Mouse (Mus musculus) forebrain, embryonic 10.5 days (tissue): ENCODE measurements at regions not wholly inside any gene's neighbourhood (a gene's known extent, or its start where the extent isn't known, plus 50 kb on each side); places are given as distances from the start of the nearest gene placed in this dataset.

ENCODE experiments used
- DNase-seq: peaks from one replicate; pipeline ENCODE4 v3.0.0-alpha.2; 2017; ENCODE audit warnings: low spot score; ENCODE audit errors: extremely low spot score
- H3K27ac ChIP-seq: fragments of 300-500 bp; sonication (generic); 2 replicates; pipeline ENCODE4 v1.5.1; 2016; ENCODE audit warnings: mild to moderate bottlenecking
- H3K27me3 ChIP-seq: fragments of 300-500 bp; sonication (generic); 2 replicates; pipeline ENCODE4 v1.6.1; 2016; ENCODE audit warnings: mild to moderate bottlenecking; ENCODE audit not compliant: poor library complexity, severe bottlenecking
- H3K36me3 ChIP-seq: fragments of 300-500 bp; sonication (generic); replicated peaks from 2 replicates; pipeline ENCODE4 v1.6.1; 2016; ENCODE audit warnings: mild to moderate bottlenecking, moderate library complexity
- H3K4me1 ChIP-seq: fragments of 300-500 bp; sonication (generic); 2 replicates; pipeline ENCODE4 v1.6.1; 2016
- H3K4me3 ChIP-seq: fragments of 300-500 bp; sonication (generic); 2 replicates; pipeline ENCODE4 v1.5.1; 2016; ENCODE audit warnings: mild to moderate bottlenecking, moderate library complexity
- H3K9me3 ChIP-seq: fragments of 300-500 bp; sonication (generic); 2 replicates; pipeline ENCODE4 v1.6.1; 2016; ENCODE audit warnings: mild to moderate bottlenecking, moderate library complexity
- WGBS: fragments of 180-500 bp; shearing (Covaris S2); methylation state at CpG from one replicate; pipeline ENCODE4 v1.1.7; 2016; 5-methylcytosine and 5-hydroxymethylcytosine counted together

DNA sequence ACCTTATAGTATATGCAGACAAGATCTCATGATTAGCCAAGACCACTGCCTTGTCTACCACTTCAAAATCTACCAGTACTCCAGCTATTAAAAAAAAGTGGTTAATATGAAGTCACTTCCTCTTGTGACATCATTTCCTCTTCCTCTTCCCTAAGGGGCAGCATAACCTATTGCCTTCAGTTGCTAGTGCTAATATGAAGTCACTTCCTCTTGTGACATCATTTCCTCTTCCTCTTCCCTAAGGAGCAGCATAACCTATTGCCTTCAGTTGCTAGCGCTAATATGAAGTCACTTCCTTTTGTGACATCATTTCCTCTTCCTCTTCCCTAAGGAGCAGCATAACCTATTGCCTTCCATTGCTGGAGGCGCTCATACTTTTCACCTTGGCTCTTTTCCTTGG lies 218.2 kb downstream of the Rpap3 start:
- H3K27ac ChIP-seq = no peak overlapping the region
- H3K9me3 ChIP-seq = peaks cover 13% of the 10 kb centered on the region; the same call in 1 of the 2 replicates
- no peak overlapping the region for H3K4me3 ChIP-seq
- WGBS = 94% methylated on average over 2 of the region's 2 CpGs
- H3K4me1 ChIP-seq = no peaks in the 10 kb centered on the region
- no peaks in the 10 kb centered on the region for H3K27me3 ChIP-seq
- DNase-seq = no peak
- H3K36me3 ChIP-seq = no peaks in the 10 kb centered on the region

DNA sequence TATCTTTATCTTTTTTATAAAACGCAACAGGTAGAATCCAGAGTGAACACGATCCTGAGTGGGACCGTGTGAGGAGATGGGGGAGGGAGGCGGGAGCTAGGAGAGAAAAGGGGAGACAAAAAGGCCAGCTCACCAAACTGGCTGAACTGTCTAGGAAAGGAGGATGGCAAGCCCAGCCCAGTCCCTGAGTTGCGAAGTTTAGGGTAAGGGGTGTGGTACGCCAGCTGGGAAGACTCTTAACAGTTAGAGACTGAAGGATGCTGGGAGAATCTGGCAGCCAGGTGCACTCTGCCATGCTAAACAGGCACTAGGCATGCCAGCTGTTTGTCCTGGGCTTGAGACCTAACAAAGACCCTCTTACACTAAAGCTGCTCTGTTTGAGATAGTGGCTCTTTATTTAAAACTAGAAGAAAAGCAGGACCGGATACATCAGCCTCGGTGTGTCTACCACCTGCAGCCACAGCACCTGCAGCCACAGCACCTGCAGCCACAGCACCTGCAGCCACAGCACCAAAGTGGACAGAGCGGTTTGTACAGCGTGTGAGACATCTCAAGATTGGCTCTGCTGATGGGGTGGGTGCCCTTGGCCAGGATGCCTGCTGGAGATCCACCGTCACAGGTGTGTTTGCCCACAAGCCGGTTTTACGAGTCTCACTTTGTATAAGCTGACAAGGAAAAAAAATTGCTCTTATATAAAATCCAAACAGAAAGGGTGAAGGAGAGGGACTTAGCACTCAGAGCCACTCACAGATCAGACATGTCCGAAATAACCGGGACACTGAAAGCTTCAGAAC lies 225.1 kb upstream of the Amigo2 start:
- no peak for DNase-seq
- Histone ChIP-seq H3K4me1 (no peaks in the 10 kb centered on the region), H3K27ac (no peak overlapping the region), H3K4me3 (no peak overlapping the region), H3K9me3 (no peaks in the 10 kb centered on the region), H3K27me3 (no peaks in the 10 kb centered on the region), H3K36me3 (no peaks in the 10 kb centered on the region)
- WGBS = 91% methylated on average over 15 of the region's 15 CpGs

DNA sequence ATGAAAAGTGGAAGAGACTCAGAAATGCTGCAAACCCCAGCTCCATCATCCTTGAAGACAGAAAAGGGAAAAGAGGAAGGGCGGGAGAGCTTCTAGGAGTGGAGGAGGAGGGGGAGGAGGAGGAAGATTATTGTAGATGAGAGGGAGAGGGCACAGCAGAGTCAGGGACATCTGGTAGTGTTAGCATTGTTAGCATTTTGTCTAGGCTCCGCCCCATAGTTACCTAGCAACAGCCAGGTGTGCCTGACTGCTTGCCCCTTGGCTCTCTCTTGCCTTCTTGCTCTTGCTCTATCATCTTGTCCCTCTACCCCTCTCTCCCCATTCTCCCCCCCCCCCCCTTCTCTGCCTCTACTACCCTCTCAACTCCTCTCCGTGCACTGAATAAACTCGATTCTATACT lies 224.4 kb upstream of the Amigo2 start:
- no peaks in the 10 kb centered on the region for H3K4me1 ChIP-seq
- no peaks in the 10 kb centered on the region for H3K9me3 ChIP-seq
- H3K4me3 ChIP-seq = no peak overlapping the region
- H3K27ac ChIP-seq = no peak overlapping the region
- 84% methylated on average over 4 of the region's 4 CpGs for WGBS
- no peaks in the 10 kb centered on the region for H3K27me3 ChIP-seq
- H3K36me3 ChIP-seq = no peaks in the 10 kb centered on the region
- DNase-seq = no peak

DNA sequence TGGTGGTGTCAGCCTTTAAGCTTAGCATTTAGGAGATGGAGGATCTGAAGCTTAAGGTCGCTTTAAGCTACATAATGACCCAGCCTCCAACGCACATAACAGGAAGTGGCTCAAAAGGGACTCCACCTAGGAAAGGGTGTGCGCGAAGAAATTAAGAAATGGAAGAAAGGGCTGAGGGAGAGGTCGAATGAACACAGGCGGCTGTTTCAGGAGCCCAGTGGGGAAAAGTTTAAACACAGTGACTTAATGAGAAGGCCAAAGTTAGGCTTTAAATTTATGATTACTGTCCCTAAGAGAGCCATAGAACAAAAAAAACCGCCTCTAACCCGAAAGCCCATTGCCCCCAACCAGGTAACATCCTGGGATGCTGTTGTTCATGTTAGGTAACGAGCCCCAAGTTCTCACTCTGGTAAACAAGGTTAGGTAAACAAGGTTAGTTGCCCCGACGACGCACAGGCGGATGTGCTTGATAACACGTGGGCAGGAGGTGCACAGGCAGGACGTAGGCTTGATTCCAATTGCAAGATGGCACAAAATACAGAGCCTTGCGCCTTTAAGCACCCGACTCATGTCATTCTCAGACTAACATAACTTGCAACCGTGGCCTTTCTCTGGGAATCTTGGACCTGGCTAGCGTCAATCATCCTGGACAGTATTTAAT lies 222.7 kb upstream of the Amigo2 start:
- no peaks in the 10 kb centered on the region for H3K36me3 ChIP-seq
- H3K27me3 ChIP-seq = no peaks in the 10 kb centered on the region
- WGBS = 88% methylated on average over 19 of the region's 19 CpGs
- no peak for DNase-seq
- no peak overlapping the region for H3K4me3 ChIP-seq
- H3K9me3 ChIP-seq = no peaks in the 10 kb centered on the region
- no peak overlapping the region for H3K27ac ChIP-seq
- H3K4me1 ChIP-seq = no peaks in the 10 kb centered on the region

DNA sequence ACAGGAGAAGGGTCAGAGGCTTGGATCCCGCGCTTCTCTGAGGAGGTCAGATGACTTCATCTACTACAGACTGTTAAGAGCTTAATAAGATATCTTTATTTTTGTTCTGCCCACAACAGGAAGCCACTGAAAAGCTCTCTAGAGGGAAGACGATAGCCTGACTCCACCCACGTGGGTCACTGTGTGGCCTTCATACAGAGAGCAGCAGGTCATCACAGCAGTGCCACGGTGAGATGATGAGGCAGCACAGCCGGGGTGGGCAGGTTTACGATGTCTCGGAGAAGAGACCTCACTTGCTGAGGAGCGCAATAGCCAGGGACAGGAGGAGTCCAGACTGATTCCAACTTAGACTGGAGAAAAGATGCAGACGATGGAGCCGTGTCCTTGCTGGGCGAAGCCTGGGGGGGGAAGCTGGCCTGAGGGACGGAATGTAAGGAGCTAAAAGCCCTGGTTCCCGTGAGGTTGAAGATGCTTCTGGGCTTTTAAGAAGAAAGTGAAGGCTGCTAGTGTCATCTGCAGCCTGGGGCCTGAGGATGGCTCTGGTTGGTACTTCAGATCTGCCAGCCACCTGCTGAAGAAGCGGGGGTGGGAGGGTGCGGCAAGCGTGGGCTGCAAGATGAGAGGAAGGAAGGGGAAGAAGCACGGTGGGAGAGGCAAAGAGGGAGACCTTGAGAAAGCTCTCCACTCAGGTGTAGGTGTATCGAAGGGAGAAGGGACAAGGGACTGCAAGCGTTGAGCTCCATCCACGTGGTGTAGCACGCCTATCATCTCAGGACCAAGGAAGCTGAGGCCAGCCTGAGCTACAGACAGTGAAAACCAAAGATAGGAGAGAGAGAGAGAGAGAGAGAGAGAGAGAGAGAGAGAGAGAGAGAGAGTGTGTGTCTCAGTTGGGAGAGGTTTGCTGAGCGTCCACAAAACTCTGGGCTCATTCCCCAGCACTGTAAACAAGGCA lies 221.9 kb upstream of the Amigo2 start:
- Histone ChIP-seq H3K27ac (no peak overlapping the region), H3K9me3 (no peaks in the 10 kb centered on the region), H3K4me3 (no peak overlapping the region), H3K4me1 (no peaks in the 10 kb centered on the region), H3K36me3 (no peaks in the 10 kb centered on the region), H3K27me3 (no peaks in the 10 kb centered on the region)
- DNase-seq = no peak
- 89% methylated on average over 23 of the region's 23 CpGs for WGBS

DNA sequence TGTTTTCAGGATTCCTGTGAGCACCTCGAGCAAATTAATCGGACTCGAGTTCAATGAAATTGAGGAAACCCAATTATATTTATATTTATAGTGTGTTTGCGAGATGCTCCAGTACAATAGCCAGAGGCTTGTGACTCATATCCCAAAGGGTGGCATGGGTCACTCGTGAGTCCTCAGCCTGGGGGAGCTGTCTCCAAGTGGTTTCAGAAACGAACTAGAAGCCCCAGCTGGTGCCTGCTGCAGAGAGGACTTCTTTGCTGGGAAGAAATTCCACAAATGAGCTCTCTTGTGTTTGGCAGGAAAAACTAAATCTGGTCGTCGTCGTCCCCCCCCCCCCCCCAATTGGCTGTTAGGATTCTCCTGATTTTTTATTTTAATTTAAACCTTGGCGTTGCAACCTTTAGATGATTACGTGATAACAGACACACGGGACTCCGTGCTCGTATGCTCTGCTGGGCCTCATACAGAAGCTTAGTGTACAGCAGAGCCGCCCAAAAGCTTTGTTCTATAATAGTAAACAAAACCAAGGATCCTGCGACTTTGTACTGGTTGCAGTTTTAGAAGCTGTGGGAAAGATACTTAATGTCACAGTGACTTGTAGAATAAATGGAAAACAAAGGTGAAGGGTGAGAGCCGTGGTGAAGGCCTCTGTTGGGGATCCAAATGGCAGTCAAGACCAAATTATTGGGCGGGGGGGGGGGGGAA lies 220.8 kb upstream of the Amigo2 start:
- WGBS = 91% methylated on average over 18 of the region's 18 CpGs
- H3K9me3 ChIP-seq = no peaks in the 10 kb centered on the region

DNA sequence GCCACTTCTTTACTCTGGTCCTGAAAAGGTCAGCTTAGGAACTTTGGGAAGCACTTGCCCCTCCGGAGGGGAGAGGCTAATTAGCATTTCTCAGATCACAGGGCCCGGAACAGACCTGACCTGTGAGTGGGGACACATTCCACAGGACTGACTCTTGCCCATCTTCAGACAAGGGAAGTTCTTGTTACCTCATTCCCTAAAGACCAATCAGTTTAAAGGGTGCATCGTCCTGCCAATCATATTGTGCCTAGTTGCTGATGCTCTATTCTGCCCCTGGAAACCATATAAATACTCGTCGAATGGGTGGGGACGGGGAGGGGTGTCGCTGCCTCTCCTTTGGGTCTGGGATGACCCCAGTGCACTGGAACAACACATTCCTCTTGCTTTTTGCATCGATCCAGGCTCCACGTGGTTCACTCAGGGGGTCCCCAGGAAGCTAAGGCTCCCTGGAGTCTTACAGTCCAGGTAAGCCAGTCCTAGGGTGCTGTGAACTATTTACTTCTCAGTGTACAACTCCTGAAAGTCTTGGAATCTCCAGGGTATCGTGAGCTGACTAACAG lies 219.9 kb upstream of the Amigo2 start:
- Histone ChIP-seq H3K9me3 (no peaks in the 10 kb centered on the region), H3K27me3 (no peaks in the 10 kb centered on the region), H3K4me3 (no peak overlapping the region), H3K36me3 (no peaks in the 10 kb centered on the region), H3K27ac (no peak overlapping the region), H3K4me1 (no peaks in the 10 kb centered on the region)
- WGBS = 87% methylated on average over 10 of the region's 10 CpGs
- DNase-seq = no peak

More for the DNA sequence above, 220.8 kb upstream of the Amigo2 start:
- Histone ChIP-seq H3K27me3 (no peaks in the 10 kb centered on the region), H3K4me1 (no peaks in the 10 kb centered on the region), H3K4me3 (no peak overlapping the region), H3K27ac (no peak overlapping the region), H3K36me3 (no peaks in the 10 kb centered on the region)
- no peak for DNase-seq

DNA sequence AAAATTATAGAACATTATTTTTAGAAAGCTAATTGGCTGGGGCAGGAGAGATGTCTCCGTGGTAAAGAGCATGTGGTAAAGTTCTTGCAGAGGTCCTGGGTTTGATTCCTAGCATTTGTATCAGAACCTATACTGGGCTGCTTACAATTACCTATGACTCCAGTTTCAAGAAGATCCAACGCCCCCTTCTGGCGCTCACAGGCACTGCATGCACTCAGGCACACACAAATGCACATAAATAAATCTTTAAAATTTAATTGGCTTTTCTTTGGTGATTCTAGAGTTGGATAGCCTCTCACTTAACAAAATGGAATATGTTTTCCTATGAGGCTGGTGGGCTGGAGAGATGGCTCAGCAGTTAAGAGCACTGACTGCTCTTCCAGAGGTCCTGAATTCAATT lies 219.0 kb upstream of the Amigo2 start:
- 73% methylated on average over 3 of the region's 3 CpGs for WGBS
- Histone ChIP-seq H3K27ac (no peak overlapping the region), H3K9me3 (no peaks in the 10 kb centered on the region), H3K4me1 (no peaks in the 10 kb centered on the region), H3K4me3 (no peak overlapping the region), H3K36me3 (no peaks in the 10 kb centered on the region), H3K27me3 (no peaks in the 10 kb centered on the region)
- no peak for DNase-seq

DNA sequence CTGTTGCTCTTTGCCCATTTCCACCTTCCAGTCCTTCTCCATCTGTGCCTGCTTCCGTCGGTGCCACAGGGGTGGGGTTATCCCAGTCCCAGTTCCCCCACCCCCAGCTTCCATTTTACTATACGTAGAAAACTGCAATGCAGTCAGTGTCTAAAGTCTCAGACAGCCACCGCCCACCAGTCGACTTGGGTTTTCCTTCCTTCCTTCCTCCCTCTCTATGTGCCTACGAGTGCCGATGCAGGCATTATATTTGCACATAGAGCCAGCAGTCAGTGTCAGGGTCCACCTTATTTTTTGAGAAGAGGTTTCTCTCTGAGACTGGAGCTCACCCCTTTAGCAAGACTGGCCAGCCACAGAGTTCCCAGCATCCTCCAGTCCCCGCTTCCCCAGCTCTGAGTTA lies 218.3 kb upstream of the Amigo2 start:
- 89% methylated on average over 8 of the region's 8 CpGs for WGBS
- no peaks in the 10 kb centered on the region for H3K27me3 ChIP-seq
- DNase-seq = no peak
- H3K9me3 ChIP-seq = no peaks in the 10 kb centered on the region
- no peaks in the 10 kb centered on the region for H3K36me3 ChIP-seq
- no peak overlapping the region for H3K27ac ChIP-seq
- no peak overlapping the region for H3K4me3 ChIP-seq
- no peaks in the 10 kb centered on the region for H3K4me1 ChIP-seq

DNA sequence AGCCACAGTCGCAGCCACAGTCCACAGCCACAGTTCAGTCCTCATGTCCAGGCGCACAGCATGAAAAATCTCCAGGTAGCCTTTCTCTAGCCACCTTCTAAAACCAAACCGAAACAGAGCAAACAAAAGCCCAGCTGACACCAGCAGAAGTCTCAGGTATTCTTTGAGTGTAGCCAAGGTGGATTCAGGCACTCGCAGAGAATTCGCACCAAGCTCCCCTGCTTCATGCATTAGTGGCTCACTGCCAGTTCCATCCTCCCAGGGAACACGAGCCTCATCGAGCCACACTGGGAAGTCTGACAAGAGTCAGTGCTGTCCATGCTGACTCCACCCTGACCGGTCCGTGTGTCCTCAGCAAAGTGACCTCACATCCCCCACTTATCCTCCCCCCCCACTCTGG lies 217.7 kb upstream of the Amigo2 start:
- Histone ChIP-seq H3K27me3 (no peaks in the 10 kb centered on the region), H3K27ac (no peak overlapping the region), H3K9me3 (no peaks in the 10 kb centered on the region), H3K4me3 (no peak overlapping the region), H3K36me3 (no peaks in the 10 kb centered on the region), H3K4me1 (no peaks in the 10 kb centered on the region)
- 93% methylated on average over 9 of the region's 9 CpGs for WGBS
- DNase-seq = no peak

DNA sequence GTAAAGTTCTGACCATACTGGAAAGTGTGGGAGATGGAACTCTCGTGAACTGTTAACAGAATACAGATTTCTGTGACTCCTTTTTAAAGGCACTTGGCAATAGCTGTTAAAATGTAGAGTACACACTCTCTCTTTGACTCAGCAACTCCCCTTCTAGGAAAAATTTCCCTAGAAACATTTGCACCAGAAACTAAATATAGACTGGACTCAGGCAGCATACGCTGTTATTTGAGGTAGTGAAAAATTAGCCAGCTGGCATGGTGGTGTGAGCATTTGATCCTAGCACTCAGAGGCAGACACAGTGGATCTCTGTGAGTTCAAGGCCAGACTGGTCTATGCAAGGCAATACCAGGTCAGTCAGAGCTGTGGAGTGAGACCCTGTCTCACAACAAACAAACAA lies 215.5 kb upstream of the Amigo2 start:
- Histone ChIP-seq H3K36me3 (no peaks in the 10 kb centered on the region), H3K9me3 (no peaks in the 10 kb centered on the region), H3K27ac (no peak overlapping the region), H3K27me3 (no peaks in the 10 kb centered on the region), H3K4me3 (no peak overlapping the region), H3K4me1 (no peaks in the 10 kb centered on the region)
- WGBS = 85% methylated on average over 2 of the region's 2 CpGs
- DNase-seq = no peak

DNA sequence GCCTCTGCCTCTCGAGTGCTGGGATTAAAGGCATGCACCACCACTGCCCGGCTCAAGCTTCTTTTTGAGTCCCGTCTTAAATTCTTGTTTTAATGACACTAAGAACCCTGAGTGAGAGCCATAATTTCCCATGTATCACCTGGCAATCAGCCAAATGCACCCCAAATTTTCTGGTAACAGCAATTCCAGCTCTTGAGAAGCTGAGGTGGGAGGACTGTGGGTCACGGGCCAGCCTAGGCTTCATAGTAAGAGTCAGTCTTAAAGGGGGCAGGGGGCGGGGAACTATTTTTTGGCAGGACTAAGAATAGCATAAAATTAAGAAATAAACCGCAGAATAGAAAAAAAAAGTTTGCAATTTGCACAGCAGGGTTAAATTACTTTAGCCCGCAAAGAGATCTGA lies 214.9 kb upstream of the Amigo2 start:
- Histone ChIP-seq H3K27me3 (no peaks in the 10 kb centered on the region), H3K9me3 (no peaks in the 10 kb centered on the region), H3K4me1 (no peaks in the 10 kb centered on the region), H3K4me3 (no peak overlapping the region), H3K36me3 (no peaks in the 10 kb centered on the region), H3K27ac (no peak overlapping the region)
- no peak for DNase-seq
- 94% methylated on average over 7 of the region's 7 CpGs for WGBS
